Mouse (Mus musculus): ENCODE data around the gene Cryzl1. TPM values are rescaled to one million over a fixed set of nuclear protein-coding genes. Genes with fewer than 3 reads are reported as not detected.
"Not testable (repeated sequence)": the region's sequence is repeated elsewhere in the genome, so short reads cannot be mapped to it uniquely, and the experiment has no call there.

Gene Cryzl1
- polyA plus RNA-seq, 1 experiment from 2014 or later, result 74.6 TPM

- peak overlapping the region; percentile 99 for H3K27ac ChIP-seq
- peak overlapping the region; percentile 68 for H3K4me3 ChIP-seq
- H3K4me2 ChIP-seq, result peak overlapping the region; percentile 58
- peak overlapping the region; percentile 75 for H3K9ac ChIP-seq
- no peaks in the 10 kb centered on the region for H3K9me3 ChIP-seq
- peaks cover 21% of the 10 kb centered on the region for H3K4me1 ChIP-seq
- ATAC-seq (ENCODE audit: borderline replicate concordance, extremely low read depth, low FRiP score, low TSS enrichment), result peak; percentile 62
- H3K27me3 ChIP-seq, result no peaks in the 10 kb centered on the region
- WGBS, result under 1% methylated on average over 25 of the region's 25 CpGs
- H3K36me3 ChIP-seq, result peaks cover 12% of the 10 kb centered on the region
Measured at GRCm38 (mm10) chr16:91648220-91648550, 80.6 kb downstream of the Cryzl1 start.

DNA sequence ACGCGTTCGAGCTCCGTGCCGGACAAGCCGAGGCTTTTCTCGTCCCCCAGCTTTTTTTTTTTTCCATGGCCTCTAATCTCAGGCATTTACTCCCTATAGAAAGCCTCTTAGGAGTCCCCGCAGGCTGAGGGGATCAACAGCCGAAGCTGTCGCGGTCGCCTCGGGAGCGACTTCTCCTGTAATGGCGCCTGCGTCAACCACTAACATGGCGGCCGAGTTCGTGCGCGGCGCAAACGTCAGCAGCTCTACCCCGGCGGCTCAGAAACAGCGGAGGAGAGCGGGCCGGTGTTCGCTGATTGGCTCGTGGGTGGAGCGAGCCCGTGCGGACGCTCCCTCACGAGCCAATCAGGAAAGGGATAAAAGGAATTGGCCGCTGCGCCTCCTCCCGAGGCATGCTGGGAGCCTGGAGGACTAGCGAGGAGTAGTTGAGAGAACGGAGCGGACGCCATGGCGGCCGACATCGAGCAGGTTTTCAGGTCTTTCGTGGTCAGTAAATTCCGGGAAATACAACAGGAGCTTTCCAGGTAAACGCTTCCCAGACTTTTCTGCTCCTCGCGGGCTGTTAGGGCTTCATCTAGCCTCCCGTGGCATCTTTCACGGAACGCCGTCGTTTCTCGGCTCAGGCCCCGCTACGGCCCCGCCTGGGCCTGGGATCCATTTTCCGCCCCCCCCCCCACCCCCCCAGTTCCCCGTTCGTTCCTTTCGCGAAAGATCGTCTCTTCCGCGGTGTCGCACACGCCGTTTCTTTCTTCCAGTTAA lies 81.1 kb downstream of the Cryzl1 start, which contains the start of gene Son:
TSS of gene Son (plus strand) at position 46 of the 759 bp plus-strand sequence.
- WGBS, result under 1% methylated on average over 70 of the region's 70 CpGs
- Histone ChIP-seq H3K9ac (peak within 1 kb of the TSS; percentile 84), H3K9me3 (no peaks in the 10 kb centered on the region), H3K27me3 (no peaks in the 10 kb centered on the region), H3K4me1 (peaks cover 21% of the 10 kb centered on the region), H3K4me2 (peak within 1 kb of the TSS; percentile 96), H3K36me3 (peaks cover 17% of the 10 kb centered on the region), H3K27ac (peak within 1 kb of the TSS; percentile 99), H3K4me3 (peak within 1 kb of the TSS; percentile 68)
- peak; percentile 96 for ATAC-seq (ENCODE audit: borderline replicate concordance, extremely low read depth, low FRiP score, low TSS enrichment)

DNA sequence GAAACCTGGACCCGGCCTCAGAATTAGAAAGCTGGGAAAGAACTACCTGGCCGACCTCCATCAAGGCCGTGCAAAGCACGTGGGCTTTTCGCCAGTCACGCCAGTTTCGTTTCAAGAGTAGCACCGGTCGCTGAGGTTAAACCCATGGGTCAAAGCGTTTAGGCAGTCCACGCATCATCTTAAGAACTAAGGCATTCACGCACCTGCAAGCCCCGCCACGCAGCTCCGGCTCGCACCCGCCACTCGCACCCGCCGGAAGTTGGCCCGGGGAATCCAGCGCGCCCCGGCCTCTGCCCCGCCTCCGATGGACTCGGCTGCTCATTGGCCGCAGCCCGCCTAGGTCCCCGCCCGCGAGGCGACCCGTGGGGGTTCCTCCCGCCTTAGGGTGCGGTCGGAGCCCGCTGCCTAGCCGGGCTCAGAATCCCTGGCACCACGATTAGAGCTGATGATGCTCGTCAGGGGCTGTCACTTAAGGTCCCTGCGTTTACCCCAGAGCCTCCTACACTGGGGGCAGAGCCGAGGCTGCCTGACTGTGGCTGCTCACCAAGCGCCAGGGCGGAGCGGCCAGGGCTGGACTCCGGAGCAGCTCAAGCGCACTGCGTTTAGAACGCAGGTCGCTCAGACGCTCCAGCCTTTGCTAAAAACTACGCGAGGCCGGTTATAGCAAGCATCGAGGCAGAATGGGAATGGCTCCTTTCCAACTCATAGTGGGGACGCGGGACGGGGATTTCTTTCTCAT lies 81.9 kb downstream of the Cryzl1 start, which contains the start of gene Gart:
TSS of gene Gart (minus strand) at position 272 of the 739 bp plus-strand sequence.
- under 1% methylated on average over 59 of the region's 59 CpGs for WGBS
- Histone ChIP-seq H3K4me1 (peaks cover 15% of the 10 kb centered on the region), H3K27me3 (no peaks in the 10 kb centered on the region), H3K4me3 (peak within 1 kb of the TSS; percentile 68), H3K27ac (peak within 1 kb of the TSS; percentile 99), H3K9me3 (no peaks in the 10 kb centered on the region), H3K9ac (peak within 1 kb of the TSS; percentile 84), H3K4me2 (peak within 1 kb of the TSS; percentile 96), H3K36me3 (peaks cover 13% of the 10 kb centered on the region)
- ATAC-seq (ENCODE audit: borderline replicate concordance, extremely low read depth, low FRiP score, low TSS enrichment), result peak; percentile 95

DNA sequence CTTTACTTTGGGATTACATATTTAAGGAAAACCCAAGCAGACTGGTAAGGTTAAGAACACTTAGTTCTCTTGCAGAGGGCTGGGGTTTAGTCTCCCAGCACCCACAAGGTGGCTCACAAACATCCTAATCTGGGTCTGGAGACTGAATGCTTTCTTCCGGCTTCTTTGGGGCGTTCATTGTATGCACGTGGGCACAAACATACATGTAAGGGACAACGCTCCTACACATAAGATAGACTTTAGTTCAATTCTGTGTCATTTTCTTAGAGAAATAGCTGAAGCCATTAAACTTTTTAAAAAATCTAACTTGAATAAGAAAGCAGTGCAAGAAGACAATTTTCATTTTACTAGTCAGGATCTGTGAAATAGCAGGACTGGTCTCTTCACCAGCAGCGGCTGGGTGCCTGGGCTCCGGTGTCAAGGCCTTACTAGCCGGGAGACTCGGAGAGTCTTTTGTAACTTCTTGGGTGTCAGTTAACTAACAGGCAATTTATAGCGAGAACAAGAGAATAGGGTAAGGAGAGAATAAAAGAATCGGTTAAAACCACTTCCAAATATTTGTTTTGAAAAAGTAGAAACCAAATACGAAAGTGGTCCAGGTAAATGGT lies 82.7 kb downstream of the Cryzl1 start:
- H3K27me3 ChIP-seq, result no peaks in the 10 kb centered on the region
- H3K27ac ChIP-seq, result peak overlapping the region; percentile 99
- peak overlapping the region; percentile 68 for H3K4me3 ChIP-seq
- WGBS, result 1% methylated on average over 11 of the region's 11 CpGs
- peaks cover 16% of the 10 kb centered on the region; the same call in 1 of the 2 replicates for H3K36me3 ChIP-seq
- peaks cover 15% of the 10 kb centered on the region for H3K4me1 ChIP-seq
- peak overlapping the region; percentile 96 for H3K4me2 ChIP-seq
- peak overlapping the region; percentile 84 for H3K9ac ChIP-seq
- no peak for ATAC-seq (ENCODE audit: borderline replicate concordance, extremely low read depth, low FRiP score, low TSS enrichment)
- no peaks in the 10 kb centered on the region for H3K9me3 ChIP-seq

DNA sequence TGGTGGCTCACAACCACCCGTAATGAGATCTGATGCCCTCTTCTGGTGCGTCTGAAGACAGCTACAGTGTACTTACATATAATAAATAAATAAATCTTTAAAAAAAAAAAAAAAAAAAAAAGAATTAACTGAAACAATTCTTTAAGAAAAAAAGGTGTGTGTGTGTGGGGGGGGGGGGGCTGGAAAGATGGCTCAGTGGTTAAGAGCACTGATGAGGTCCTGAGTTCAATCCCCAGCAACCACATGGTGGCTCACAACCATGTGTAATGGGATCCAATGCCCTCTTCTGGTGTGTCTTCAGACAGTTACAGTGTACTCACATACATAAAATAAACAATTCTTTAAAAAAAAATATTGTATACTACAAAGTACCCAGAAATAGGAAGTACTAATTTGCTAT lies 83.4 kb downstream of the Cryzl1 start:
- Histone ChIP-seq H3K4me2 (peak overlapping the region; percentile 96), H3K4me1 (peaks cover 15% of the 10 kb centered on the region), H3K36me3 (peaks cover 20% of the 10 kb centered on the region; the same call in 1 of the 2 replicates)
- H3K27me3 ChIP-seq; ATAC-seq (ENCODE audit: borderline replicate concordance, extremely low read depth, low FRiP score, low TSS enrichment); H3K9me3 ChIP-seq; H3K4me3 ChIP-seq; H3K9ac ChIP-seq; H3K27ac ChIP-seq: not testable (repeated sequence)
- WGBS, result 44% methylated on average over 1 of the region's 2 CpGs

GRCm38 (mm10) chr16:91644901-91645300 lies 83.9 kb downstream of the Cryzl1 start:
- Histone ChIP-seq H3K27ac (no peak overlapping the region), H3K4me3 (no peak overlapping the region), H3K27me3 (no peaks in the 10 kb centered on the region), H3K9ac (no peak overlapping the region), H3K4me1 (peaks cover 12% of the 10 kb centered on the region), H3K9me3 (no peaks in the 10 kb centered on the region), H3K36me3 (peaks cover 25% of the 10 kb centered on the region), H3K4me2 (peak overlapping the region; percentile 2; the same call in 1 of the 2 replicates)
- no peak for ATAC-seq (ENCODE audit: borderline replicate concordance, extremely low read depth, low FRiP score, low TSS enrichment)
- WGBS, result 79% methylated on average over 2 of the region's 2 CpGs

GRCm38 (mm10) chr16:91640171-91640570 lies 88.6 kb downstream of the Cryzl1 start:
- Histone ChIP-seq H3K4me1 (0 out of 2 replicates have a peak, but pooled peaks cover 5% of the 10 kb centered on the region), H3K4me3 (no peak overlapping the region), H3K4me2 (no peak overlapping the region), H3K9ac (no peak overlapping the region), H3K36me3 (peaks cover 69% of the 10 kb centered on the region), H3K27me3 (no peaks in the 10 kb centered on the region), H3K27ac (no peak overlapping the region), H3K9me3 (no peaks in the 10 kb centered on the region)
- WGBS, result 92% methylated on average over 8 of the region's 8 CpGs
- no peak for ATAC-seq (ENCODE audit: borderline replicate concordance, extremely low read depth, low FRiP score, low TSS enrichment)

DNA sequence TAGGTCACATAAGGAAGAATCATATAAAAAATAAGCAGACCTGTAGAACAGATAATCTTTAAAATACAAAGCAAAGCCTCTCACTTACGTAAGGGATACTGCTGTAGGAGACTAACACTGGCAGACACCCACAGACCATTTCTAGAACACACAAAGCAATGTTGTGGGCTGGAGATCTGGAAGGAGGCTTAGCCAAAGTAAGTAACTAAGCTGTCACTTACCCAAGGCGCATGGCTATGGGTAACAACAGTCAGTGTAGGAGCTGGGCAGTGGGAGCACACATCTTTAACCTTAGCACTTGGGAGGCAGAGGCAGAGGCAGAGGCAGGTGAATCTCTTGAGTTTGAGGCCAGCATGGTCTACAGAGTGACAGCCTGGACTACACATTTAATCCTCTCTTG lies 89.1 kb downstream of the Cryzl1 start:
- Histone ChIP-seq H3K27me3 (no peaks in the 10 kb centered on the region), H3K4me1 (0 out of 2 replicates have a peak, but pooled peaks cover under 1% of the 10 kb centered on the region), H3K4me3 (no peak overlapping the region), H3K4me2 (no peak overlapping the region), H3K9ac (no peak overlapping the region), H3K27ac (no peak overlapping the region), H3K36me3 (peaks cover 73% of the 10 kb centered on the region), H3K9me3 (no peaks in the 10 kb centered on the region)
- no peak for ATAC-seq (ENCODE audit: borderline replicate concordance, extremely low read depth, low FRiP score, low TSS enrichment)
- WGBS, result 94% methylated on average over 2 of the region's 2 CpGs

Other genes with a start within 250 kb of the Cryzl1 start
- gene Ifnar1, start 243.7 kb downstream of the Cryzl1 start, polyA plus RNA-seq (2015; fragmentation: Nextera tagmentation; extraction: Ambion mirVana), result 61.5 and 68.0 TPM in 2 replicates
- gene Ifngr2, start 181.9 kb downstream of the Cryzl1 start, polyA plus RNA-seq (2015; fragmentation: Nextera tagmentation; extraction: Ambion mirVana), result 47.9 and 50.2 TPM in 2 replicates
- gene Tmem50b, start 131.2 kb downstream of the Cryzl1 start, polyA plus RNA-seq (2015; fragmentation: Nextera tagmentation; extraction: Ambion mirVana), result 40.4 and 45.3 TPM in 2 replicates
- 2.0 and 3.3 TPM in 2 replicates for gene Dnajc28, start 109.9 kb downstream of the Cryzl1 start, polyA plus RNA-seq (2015; fragmentation: Nextera tagmentation; extraction: Ambion mirVana)
- gene Gart, start 82.0 kb downstream of the Cryzl1 start, polyA plus RNA-seq (2015; fragmentation: Nextera tagmentation; extraction: Ambion mirVana), result 111 and 118 TPM in 2 replicates
- 108 and 110 TPM in 2 replicates for gene Son, start 81.5 kb downstream of the Cryzl1 start, polyA plus RNA-seq (2015; fragmentation: Nextera tagmentation; extraction: Ambion mirVana)
- 25.4 and 26.2 TPM in 2 replicates for gene Donson, start 40.2 kb downstream of the Cryzl1 start, polyA plus RNA-seq (2015; fragmentation: Nextera tagmentation; extraction: Ambion mirVana)
- gene Itsn1, start 306 bp upstream of the Cryzl1 start, polyA plus RNA-seq (2015; fragmentation: Nextera tagmentation; extraction: Ambion mirVana), result 19.5 and 20.3 TPM in 2 replicates

Data from lung, embryonic 15.5 days (tissue).